Mouse (Mus musculus): Measurements from ENCODE around the gene Mthfd2.

Gene Mthfd2

GRCm38 (mm10) chr6:83267616-83268015, 58.1 kb downstream of the Mthfd2 start:
- 22% methylated on average over 4 of the region's 4 CpGs for WGBS

GRCm38 (mm10) chr6:83265653-83266052, 60.1 kb downstream of the Mthfd2 start:
- 86% methylated on average over 4 of the region's 4 CpGs for WGBS

GRCm38 (mm10) chr6:83264516-83264915, 61.2 kb downstream of the Mthfd2 start:
- 90% methylated on average over 1 of the region's 1 CpGs for WGBS
